Mouse (Mus musculus) embryonic facial prominence, embryonic 15.5 days (tissue): ENCODE measurements around the gene Krba1. TPM values are rescaled to one million over a fixed set of nuclear protein-coding genes. Genes with fewer than 3 reads are reported as not detected.
A peak's percentile ranks its signal among the peaks of the same experiment; 100 is the strongest.

Experiments
- ATAC-seq: fragments of 200-750 bp; cut with Nextera tagmentation; 2 replicates; pipeline ENCODE4 v1.8.0; 2017; ENCODE audit warnings: low read depth, moderate TSS enrichment; ENCODE audit not compliant: insufficient number of reproducible peaks, low FRiP score, low TSS enrichment
- H3K27ac ChIP-seq: fragments of 300-500 bp; sonication (generic); replicated peaks from 2 replicates; pipeline ENCODE4 v1.5.1; 2015; ENCODE audit warnings: mild to moderate bottlenecking, inconsistent platforms
- H3K27me3 ChIP-seq: fragments of 300-500 bp; sonication (generic); 2 replicates; pipeline ENCODE4 v1.6.1; 2015; ENCODE audit warnings: inconsistent platforms
- H3K36me3 ChIP-seq: fragments of 300-500 bp; sonication (generic); 2 replicates; pipeline ENCODE4 v1.6.1; 2015; ENCODE audit warnings: mild to moderate bottlenecking, inconsistent platforms
- H3K4me1 ChIP-seq: fragments of 300-500 bp; sonication (generic); 2 replicates; pipeline ENCODE4 v1.6.1; 2015; ENCODE audit warnings: inconsistent platforms
- H3K4me2 ChIP-seq: fragments of 300-500 bp; sonication (generic); replicated peaks from 2 replicates; pipeline ENCODE4 v1.6.1; 2015; ENCODE audit warnings: mild to moderate bottlenecking, inconsistent platforms
- H3K4me3 ChIP-seq: fragments of 300-500 bp; sonication (generic); replicated peaks from 2 replicates; pipeline ENCODE4 v1.5.1; 2015; ENCODE audit warnings: mild to moderate bottlenecking, inconsistent platforms
- H3K9ac ChIP-seq: fragments of 300-500 bp; sonication (generic); 2 replicates; pipeline ENCODE4 v1.6.1; 2015; ENCODE audit warnings: inconsistent platforms
- H3K9me3 ChIP-seq: fragments of 300-500 bp; sonication (generic); replicated peaks from 2 replicates; pipeline ENCODE4 v1.6.1; 2016; ENCODE audit warnings: inconsistent platforms
- WGBS: fragments of 180-500 bp; shearing (Covaris S2); methylation state at CpG from one replicate; pipeline ENCODE4 v1.1.7; 2015; 5-methylcytosine and 5-hydroxymethylcytosine counted together
- polyA plus RNA-seq: library from polyadenylated mRNA; unstranded; fragments of >200 nt; fragmentation: Nextera tagmentation; extraction: Ambion mirVana; gene quantifications from 2 replicates; pipeline ENCODE4 v1.2.1, GENCODE M21; 2015

The Krba1 gene
- polyA plus RNA-seq, 1 experiment from 2014 or later, result 21.9 TPM

- H3K9ac ChIP-seq, result no peak overlapping the region
- H3K27me3 ChIP-seq, result no peaks in the 10 kb centered on the region
- peaks cover 5% of the 10 kb centered on the region; the same call in 1 of the 2 replicates for H3K4me1 ChIP-seq
- H3K4me2 ChIP-seq, result no peak overlapping the region
- ATAC-seq, result no peak; the same call in 1 of the 2 replicates
- no peak overlapping the region for H3K4me3 ChIP-seq
- no peaks in the 10 kb centered on the region for H3K9me3 ChIP-seq
- WGBS, result 74% methylated on average over 4 of the region's 4 CpGs
- no peaks in the 10 kb centered on the region for H3K36me3 ChIP-seq
- no peak overlapping the region for H3K27ac ChIP-seq
These were observed 33.6 kb downstream of the Krba1 start for GRCm38 (mm10) chr6:48428769-48429557.

GRCm38 (mm10) chr6:48430748-48431147 is 35.4 kb downstream of the Krba1 start:
- 73% methylated on average over 5 of the region's 5 CpGs for WGBS
- Histone ChIP-seq H3K4me1 (peaks cover 14% of the 10 kb centered on the region), H3K9me3 (no peaks in the 10 kb centered on the region), H3K36me3 (no peaks in the 10 kb centered on the region), H3K4me2 (no peak overlapping the region), H3K9ac (no peak overlapping the region), H3K27me3 (no peaks in the 10 kb centered on the region), H3K4me3 (no peak overlapping the region), H3K27ac (no peak overlapping the region)
- no peak for ATAC-seq

- no peaks in the 10 kb centered on the region for H3K27me3 ChIP-seq
- no peak overlapping the region for H3K4me3 ChIP-seq
- H3K27ac ChIP-seq, result peak overlapping the region; percentile 17
- H3K36me3 ChIP-seq, result peaks cover 13% of the 10 kb centered on the region
- H3K4me2 ChIP-seq, result no peak overlapping the region
- peak; percentile 32; the same call in 1 of the 2 replicates for ATAC-seq
- no peak overlapping the region for H3K9ac ChIP-seq
- 39% methylated on average over 12 of the region's 12 CpGs for WGBS
- no peaks in the 10 kb centered on the region for H3K9me3 ChIP-seq
- H3K4me1 ChIP-seq, result peaks cover 31% of the 10 kb centered on the region
These were observed 37.8 kb downstream of the Krba1 start for GRCm38 (mm10) chr6:48432893-48433816.

- Histone ChIP-seq H3K9ac (no peak overlapping the region), H3K4me3 (no peak overlapping the region), H3K27ac (peak overlapping the region; percentile 73), H3K4me2 (no peak overlapping the region), H3K27me3 (no peaks in the 10 kb centered on the region), H3K4me1 (peaks cover 44% of the 10 kb centered on the region), H3K36me3 (peaks cover 28% of the 10 kb centered on the region), H3K9me3 (no peaks in the 10 kb centered on the region)
- ATAC-seq, result no peak
- 56% methylated on average over 6 of the region's 6 CpGs for WGBS
These were observed 39.3 kb downstream of the Krba1 start for GRCm38 (mm10) chr6:48434651-48435050.

GRCm38 (mm10) chr6:48435111-48435510 is 39.7 kb downstream of the Krba1 start:
- ATAC-seq, result no peak
- no peaks in the 10 kb centered on the region for H3K27me3 ChIP-seq
- no peak overlapping the region for H3K4me2 ChIP-seq
- H3K4me1 ChIP-seq, result peaks cover 49% of the 10 kb centered on the region
- no peak overlapping the region for H3K4me3 ChIP-seq
- H3K9ac ChIP-seq, result no peak overlapping the region
- 45% methylated on average over 5 of the region's 5 CpGs for WGBS
- no peaks in the 10 kb centered on the region for H3K9me3 ChIP-seq
- H3K36me3 ChIP-seq, result peaks cover 33% of the 10 kb centered on the region
- peak overlapping the region; percentile 73 for H3K27ac ChIP-seq

GRCm38 (mm10) chr6:48435706-48436349 is 40.4 kb downstream of the Krba1 start:
- ATAC-seq, result no peak
- 83% methylated on average over 5 of the region's 5 CpGs for WGBS

GRCm38 (mm10) chr6:48437679-48438376 is 42.4 kb downstream of the Krba1 start:
- Histone ChIP-seq H3K36me3 (peaks cover 52% of the 10 kb centered on the region), H3K4me3 (no peak overlapping the region), H3K4me2 (no peak overlapping the region), H3K27ac (no peak overlapping the region), H3K27me3 (no peaks in the 10 kb centered on the region), H3K4me1 (peaks cover 60% of the 10 kb centered on the region), H3K9me3 (no peaks in the 10 kb centered on the region), H3K9ac (no peak overlapping the region)
- 64% methylated on average over 35 of the region's 35 CpGs for WGBS
- ATAC-seq, result no peak

More at GRCm38 (mm10) chr6:48435706-48436349, 40.4 kb downstream of the Krba1 start:
- H3K27me3 ChIP-seq, result no peaks in the 10 kb centered on the region
- no peaks in the 10 kb centered on the region for H3K9me3 ChIP-seq
- H3K4me1 ChIP-seq, result peaks cover 55% of the 10 kb centered on the region
- H3K27ac ChIP-seq, result 0 out of 2 replicates have a peak overlapping the region, but pooled peaks have one; percentile 2
- H3K4me3 ChIP-seq, result no peak overlapping the region
- peaks cover 35% of the 10 kb centered on the region for H3K36me3 ChIP-seq
- no peak overlapping the region for H3K9ac ChIP-seq
- H3K4me2 ChIP-seq, result no peak overlapping the region

GRCm38 (mm10) chr6:48438475-48439125 is 43.2 kb downstream of the Krba1 start:
- Histone ChIP-seq H3K4me3 (no peak overlapping the region), H3K9ac (no peak overlapping the region), H3K9me3 (no peaks in the 10 kb centered on the region), H3K27me3 (no peaks in the 10 kb centered on the region), H3K36me3 (peaks cover 53% of the 10 kb centered on the region), H3K4me2 (no peak overlapping the region), H3K27ac (no peak overlapping the region), H3K4me1 (peaks cover 61% of the 10 kb centered on the region)
- ATAC-seq, result no peak
- 46% methylated on average over 55 of the region's 55 CpGs for WGBS

- no peak overlapping the region for H3K27ac ChIP-seq
- ATAC-seq, result no peak
- H3K9ac ChIP-seq, result no peak overlapping the region
- no peak overlapping the region for H3K4me2 ChIP-seq
- no peak overlapping the region for H3K4me3 ChIP-seq
- peaks cover 53% of the 10 kb centered on the region for H3K36me3 ChIP-seq
- H3K9me3 ChIP-seq, result no peaks in the 10 kb centered on the region
- no peaks in the 10 kb centered on the region for H3K27me3 ChIP-seq
- H3K4me1 ChIP-seq, result peaks cover 62% of the 10 kb centered on the region
These were observed 44.3 kb downstream of the Krba1 start for GRCm38 (mm10) chr6:48439654-48440053.

- H3K9ac ChIP-seq, result no peak overlapping the region
- no peak overlapping the region for H3K4me3 ChIP-seq
- H3K27me3 ChIP-seq, result no peaks in the 10 kb centered on the region
- H3K4me2 ChIP-seq, result no peak overlapping the region
- peaks cover 55% of the 10 kb centered on the region for H3K4me1 ChIP-seq
- 0 out of 2 replicates have a peak overlapping the region, but pooled peaks have one; percentile 39 for H3K27ac ChIP-seq
- no peaks in the 10 kb centered on the region for H3K9me3 ChIP-seq
- no peak for ATAC-seq
- 24% methylated on average over 14 of the region's 14 CpGs for whole genome bisulfite sequencing
- H3K36me3 ChIP-seq, result peaks cover 53% of the 10 kb centered on the region
These were observed 45.1 kb downstream of the Krba1 start for GRCm38 (mm10) chr6:48440306-48441014.
